Mouse (Mus musculus): Measurements from ENCODE around the gene Kcnma1. TPM values are rescaled to one million over a fixed set of nuclear protein-coding genes. Genes with fewer than 3 reads are reported as not detected.

Kcnma1 gene
- polyA plus RNA-seq, 1 experiment: 0.29 TPM

GRCm38 (mm10) chr14:23626114-23626513 lies 388.2 kb downstream of the Kcnma1 start:
- 33% methylated on average over 2 of the region's 2 CpGs for whole genome bisulfite sequencing
- TF ChIP-seq CTCF (IDR thresholded peaks at IDR 0.05; ENCODE audit: extremely low read depth, insufficient read depth, insufficient read length, insufficient replicate concordance) (no peak), POLR2A (IDR thresholded peaks at IDR 0.05; ENCODE audit: low read depth, low read length) (no peak)
- Histone ChIP-seq H3K4me1 (ENCODE audit: control insufficient read depth, insufficient read depth, insufficient read length) (no peaks in the 10 kb centered on the region), H3K27me3 (ENCODE audit: control insufficient read depth, insufficient read depth, low read length) (no peaks in the 10 kb centered on the region), H3K27ac (ENCODE audit: insufficient read depth, low read length) (no peak overlapping the region), H3K36me3 (ENCODE audit: control insufficient read depth, insufficient read depth, low read length) (no peaks in the 10 kb centered on the region), H3K4me3 (ENCODE audit: extremely low read depth, insufficient read depth, insufficient read length) (no peak overlapping the region)
- DNase-seq (ENCODE audit: low read depth in 1 of 2, low spot score in 2 of 2): no peak

- TF ChIP-seq POLR2A (IDR thresholded peaks at IDR 0.05; ENCODE audit: low read depth, low read length): no peak
- TF ChIP-seq CTCF (IDR thresholded peaks at IDR 0.05; ENCODE audit: extremely low read depth, insufficient read depth, insufficient read length, insufficient replicate concordance): no peak
- 88% methylated on average over 6 of the region's 6 CpGs for WGBS
- H3K27ac ChIP-seq (ENCODE audit: insufficient read depth, low read length): no peak overlapping the region
- no peak for DNase-seq (ENCODE audit: low read depth in 1 of 2, low spot score in 2 of 2)
- H3K36me3 ChIP-seq (ENCODE audit: control insufficient read depth, insufficient read depth, low read length): no peaks in the 10 kb centered on the region
- no peaks in the 10 kb centered on the region for H3K4me1 ChIP-seq (ENCODE audit: control insufficient read depth, insufficient read depth, insufficient read length)
- H3K27me3 ChIP-seq (ENCODE audit: control insufficient read depth, insufficient read depth, low read length): no peaks in the 10 kb centered on the region
- H3K4me3 ChIP-seq (ENCODE audit: extremely low read depth, insufficient read depth, insufficient read length): no peak overlapping the region
These were observed 388.9 kb downstream of the Kcnma1 start for GRCm38 (mm10) chr14:23625436-23625835.

GRCm38 (mm10) chr14:23624455-23624854 lies 389.8 kb downstream of the Kcnma1 start:
- Histone ChIP-seq H3K4me3 (ENCODE audit: extremely low read depth, insufficient read depth, insufficient read length) (no peak overlapping the region), H3K27me3 (ENCODE audit: control insufficient read depth, insufficient read depth, low read length) (no peaks in the 10 kb centered on the region), H3K27ac (ENCODE audit: insufficient read depth, low read length) (no peak overlapping the region), H3K36me3 (ENCODE audit: control insufficient read depth, insufficient read depth, low read length) (no peaks in the 10 kb centered on the region), H3K4me1 (ENCODE audit: control insufficient read depth, insufficient read depth, insufficient read length) (no peaks in the 10 kb centered on the region)
- 69% methylated on average over 1 of the region's 1 CpGs for WGBS
- DNase-seq (ENCODE audit: low read depth in 1 of 2, low spot score in 2 of 2): no peak
- TF ChIP-seq CTCF (IDR thresholded peaks at IDR 0.05; ENCODE audit: extremely low read depth, insufficient read depth, insufficient read length, insufficient replicate concordance) (no peak), POLR2A (IDR thresholded peaks at IDR 0.05; ENCODE audit: low read depth, low read length) (no peak)

GRCm38 (mm10) chr14:23620685-23621084 lies 393.6 kb downstream of the Kcnma1 start:
- no peak for DNase-seq (ENCODE audit: low read depth in 1 of 2, low spot score in 2 of 2)
- no peaks in the 10 kb centered on the region for H3K36me3 ChIP-seq (ENCODE audit: control insufficient read depth, insufficient read depth, low read length)
- no peak overlapping the region for H3K27ac ChIP-seq (ENCODE audit: insufficient read depth, low read length)
- TF ChIP-seq POLR2A (IDR thresholded peaks at IDR 0.05; ENCODE audit: low read depth, low read length): no peak
- TF ChIP-seq CTCF (IDR thresholded peaks at IDR 0.05; ENCODE audit: extremely low read depth, insufficient read depth, insufficient read length, insufficient replicate concordance): no peak
- H3K4me1 ChIP-seq (ENCODE audit: control insufficient read depth, insufficient read depth, insufficient read length): no peaks in the 10 kb centered on the region
- WGBS: 85% methylated on average over 2 of the region's 2 CpGs
- no peaks in the 10 kb centered on the region for H3K27me3 ChIP-seq (ENCODE audit: control insufficient read depth, insufficient read depth, low read length)
- no peak overlapping the region for H3K4me3 ChIP-seq (ENCODE audit: extremely low read depth, insufficient read depth, insufficient read length)

GRCm38 (mm10) chr14:23618973-23619372 lies 395.3 kb downstream of the Kcnma1 start:
- TF ChIP-seq POLR2A (IDR thresholded peaks at IDR 0.05; ENCODE audit: low read depth, low read length): no peak
- TF ChIP-seq CTCF (IDR thresholded peaks at IDR 0.05; ENCODE audit: extremely low read depth, insufficient read depth, insufficient read length, insufficient replicate concordance): no peak
- 78% methylated on average over 2 of the region's 2 CpGs for WGBS
- Histone ChIP-seq H3K4me1 (ENCODE audit: control insufficient read depth, insufficient read depth, insufficient read length) (no peaks in the 10 kb centered on the region), H3K27me3 (ENCODE audit: control insufficient read depth, insufficient read depth, low read length) (no peaks in the 10 kb centered on the region), H3K27ac (ENCODE audit: insufficient read depth, low read length) (no peak overlapping the region), H3K36me3 (ENCODE audit: control insufficient read depth, insufficient read depth, low read length) (no peaks in the 10 kb centered on the region), H3K4me3 (ENCODE audit: extremely low read depth, insufficient read depth, insufficient read length) (no peak overlapping the region)
- no peak for DNase-seq (ENCODE audit: low read depth in 1 of 2, low spot score in 2 of 2)

GRCm38 (mm10) chr14:23618081-23618480 lies 396.2 kb downstream of the Kcnma1 start:
- WGBS: 41% methylated on average over 1 of the region's 1 CpGs

GRCm38 (mm10) chr14:23610054-23610453 lies 404.2 kb downstream of the Kcnma1 start:
- DNase-seq (ENCODE audit: low read depth in 1 of 2, low spot score in 2 of 2): no peak
- H3K27ac ChIP-seq (ENCODE audit: insufficient read depth, low read length): no peak overlapping the region
- H3K27me3 ChIP-seq (ENCODE audit: control insufficient read depth, insufficient read depth, low read length): no peaks in the 10 kb centered on the region
- no peaks in the 10 kb centered on the region for H3K36me3 ChIP-seq (ENCODE audit: control insufficient read depth, insufficient read depth, low read length)
- H3K4me1 ChIP-seq (ENCODE audit: control insufficient read depth, insufficient read depth, insufficient read length): no peaks in the 10 kb centered on the region
- 78% methylated on average over 3 of the region's 3 CpGs for WGBS
- TF ChIP-seq CTCF (IDR thresholded peaks at IDR 0.05; ENCODE audit: extremely low read depth, insufficient read depth, insufficient read length, insufficient replicate concordance) (no peak), POLR2A (IDR thresholded peaks at IDR 0.05; ENCODE audit: low read depth, low read length) (no peak)
- no peak overlapping the region for H3K4me3 ChIP-seq (ENCODE audit: extremely low read depth, insufficient read depth, insufficient read length)

More at GRCm38 (mm10) chr14:23618081-23618480, 396.2 kb downstream of the Kcnma1 start:
- no peak for TF ChIP-seq CTCF (IDR thresholded peaks at IDR 0.05; ENCODE audit: extremely low read depth, insufficient read depth, insufficient read length, insufficient replicate concordance)
- TF ChIP-seq POLR2A (IDR thresholded peaks at IDR 0.05; ENCODE audit: low read depth, low read length): no peak
- no peaks in the 10 kb centered on the region for H3K4me1 ChIP-seq (ENCODE audit: control insufficient read depth, insufficient read depth, insufficient read length)
- no peak overlapping the region for H3K4me3 ChIP-seq (ENCODE audit: extremely low read depth, insufficient read depth, insufficient read length)
- no peak for DNase-seq (ENCODE audit: low read depth in 1 of 2, low spot score in 2 of 2)
- H3K27me3 ChIP-seq (ENCODE audit: control insufficient read depth, insufficient read depth, low read length): no peaks in the 10 kb centered on the region
- no peak overlapping the region for H3K27ac ChIP-seq (ENCODE audit: insufficient read depth, low read length)
- H3K36me3 ChIP-seq (ENCODE audit: control insufficient read depth, insufficient read depth, low read length): no peaks in the 10 kb centered on the region
